Mouse (Mus musculus) lung, adult 2 months (tissue): ENCODE data around the gene Rmi2. TPM values are rescaled to one million over a fixed set of nuclear protein-coding genes. Genes with fewer than 3 reads are reported as not detected.
"Not testable (repeated sequence)": the region's sequence is repeated elsewhere in the genome, so short reads cannot be mapped to it uniquely, and the experiment has no call there.

Experiments used
- DNase-seq: peaks from one replicate; pipeline ENCODE4 v3.0.0; 2022
- H3K4me1 ChIP-seq: fragments of 200-500 bp; 2 replicates; pipeline ENCODE4 v1.6.1; 2011; ENCODE audit warnings: low read length; ENCODE audit not compliant: control insufficient read depth, insufficient read depth
- H3K4me3 ChIP-seq: fragments of 200-500 bp; replicated peaks from 2 replicates; pipeline ENCODE3; 2011; ENCODE audit warnings: low read depth, mild to moderate bottlenecking, control low read depth, low read length; ENCODE audit errors: extremely low read depth
- CTCF ChIP-seq: fragments of 200-500 bp; IDR thresholded peaks from 2 replicates; pipeline ENCODE4 v1.5.1; 2011; ENCODE audit warnings: mild to moderate bottlenecking, low read length, control low read depth; ENCODE audit not compliant: insufficient read depth
- POLR2A ChIP-seq: fragments of 200-500 bp; IDR thresholded peaks from 2 replicates; pipeline ENCODE4 v1.6.1; 2011; ENCODE audit warnings: low read depth, mild to moderate bottlenecking, control low read depth, low read length, borderline replicate concordance; ENCODE audit errors: extremely low read depth
- WGBS: fragments of 180-500 bp; shearing (Covaris S2); methylation state at CpG from one replicate; pipeline ENCODE4 v1.1.7; 2018; 5-methylcytosine and 5-hydroxymethylcytosine counted together
- polyA plus RNA-seq: library from polyadenylated mRNA; depleted of rRNA; stranded (reverse); fragments of >200 nt; gene quantifications from 2 replicates; pipeline ENCODE4 v1.2.3, GENCODE M21; 2012; rRNA removed

Gene Rmi2
- 0.38 and 1.0 TPM in 2 replicates for polyA plus RNA-seq

GRCm38 (mm10) chr16:10834911-10835587 is at the start of gene Rmi2:
Gene Rmi2 (plus strand): TSS chr16:10835059.
- Histone ChIP-seq H3K4me1 (peaks cover 10% of the 10 kb centered on the region), H3K4me3 (peak within 1 kb of the TSS; percentile 55)
- TF ChIP-seq POLR2A (no peak), CTCF (no peak)
- peak; percentile 85 for DNase-seq
- WGBS: 1% methylated on average over 69 of the region's 69 CpGs

- peak; percentile 86 for TF ChIP-seq POLR2A
- TF ChIP-seq CTCF: no peak
- under 1% methylated on average over 59 of the region's 59 CpGs for WGBS
- Histone ChIP-seq H3K4me3 (peak within 1 kb of the TSS; percentile 96), H3K4me1 (peaks cover 2% of the 10 kb centered on the region)
- DNase-seq: peak; percentile 85
Measured at GRCm38 (mm10) chr16:10785371-10786231, 49.3 kb upstream of the Rmi2 start, which contains the start of gene Socs1. Gene Socs1 (minus strand): TSS chr16:10785536.

- Histone ChIP-seq H3K4me3 (peak overlapping the region; percentile 96), H3K4me1 (peaks cover 2% of the 10 kb centered on the region)
- TF ChIP-seq POLR2A: peak; percentile 13; the same call in 1 of the 2 replicates
- TF ChIP-seq CTCF: peak; percentile 91
- DNase-seq: peak; percentile 69
- WGBS: under 1% methylated on average over 9 of the region's 9 CpGs
Measured at GRCm38 (mm10) chr16:10786288-10786687, 48.6 kb upstream of the Rmi2 start.

- DNase-seq: no peak
- Histone ChIP-seq H3K4me1 (peaks cover 2% of the 10 kb centered on the region), H3K4me3 (no peak overlapping the region)
- TF ChIP-seq POLR2A (no peak), CTCF (no peak)
- 40% methylated on average over 4 of the region's 4 CpGs for WGBS
Measured at GRCm38 (mm10) chr16:10786782-10787547, 47.9 kb upstream of the Rmi2 start.

GRCm38 (mm10) chr16:10787548-10788058 is 47.3 kb upstream of the Rmi2 start:
- WGBS: 70% methylated on average over 7 of the region's 7 CpGs
- DNase-seq: no peak
- H3K4me3 ChIP-seq: no peak overlapping the region
- peaks cover 2% of the 10 kb centered on the region for H3K4me1 ChIP-seq
- no peak for TF ChIP-seq POLR2A
- no peak for TF ChIP-seq CTCF

- no peak within 1 kb of the TSS for H3K4me3 ChIP-seq
- WGBS: 67% methylated on average over 16 of the region's 16 CpGs
- H3K4me1 ChIP-seq: peaks cover 2% of the 10 kb centered on the region; the same call in 1 of the 2 replicates
- no peak for DNase-seq
- TF ChIP-seq POLR2A: no peak
- TF ChIP-seq CTCF: no peak
Measured at GRCm38 (mm10) chr16:10788271-10788670, 46.6 kb upstream of the Rmi2 start, which contains the start of gene Tnp2. Gene Tnp2 (minus strand): TSS chr16:10788660.

GRCm38 (mm10) chr16:10788866-10789265 is 46.0 kb upstream of the Rmi2 start:
- WGBS: 80% methylated on average over 4 of the region's 4 CpGs
- no peak for DNase-seq
- TF ChIP-seq CTCF (no peak), POLR2A (no peak)
- Histone ChIP-seq H3K4me3 (no peak overlapping the region), H3K4me1 (peaks cover 2% of the 10 kb centered on the region; the same call in 1 of the 2 replicates)

GRCm38 (mm10) chr16:10790702-10791101 is 44.2 kb upstream of the Rmi2 start, which contains the start of gene Prm3:
Gene Prm3 (minus strand): TSS chr16:10790914.
- no peak for DNase-seq
- TF ChIP-seq CTCF (no peak), POLR2A (no peak)
- peaks cover 2% of the 10 kb centered on the region; the same call in 1 of the 2 replicates for H3K4me1 ChIP-seq
- WGBS: 77% methylated on average over 9 of the region's 9 CpGs
- H3K4me3 ChIP-seq: no peak within 1 kb of the TSS

- DNase-seq: no peak
- no peak for TF ChIP-seq CTCF
- no peak for TF ChIP-seq POLR2A
- WGBS: 80% methylated on average over 6 of the region's 6 CpGs
- Histone ChIP-seq H3K4me3 (no peak within 1 kb of the TSS), H3K4me1 (no peaks in the 10 kb centered on the region)
Measured at GRCm38 (mm10) chr16:10796034-10796433, 38.8 kb upstream of the Rmi2 start, which contains the start of gene Prm2. Gene Prm2 (minus strand): TSS chr16:10796134.

GRCm38 (mm10) chr16:10802420-10802819 is 32.4 kb upstream of the Rmi2 start:
- DNase-seq, H3K4me3 ChIP-seq, H3K4me1 ChIP-seq: not testable (repeated sequence)
- 65% methylated on average over 3 of the region's 3 CpGs for WGBS
